Mouse (Mus musculus): Measurements from ENCODE around the gene Sestd1. TPM values are rescaled to one million over a fixed set of nuclear protein-coding genes. Genes with fewer than 3 reads are reported as not detected.

The Sestd1 gene
- polyA plus RNA-seq, 1 experiment from 2014 or later: 32.6 TPM

- 78% methylated on average over 2 of the region's 2 CpGs for WGBS
- no peak overlapping the region for H3K4me2 ChIP-seq
- no peaks in the 10 kb centered on the region for H3K36me3 ChIP-seq (replicated peaks)
- no peaks in the 10 kb centered on the region for H3K27me3 ChIP-seq
- 0 out of 2 replicates have a peak, but pooled peaks cover 2% of the 10 kb centered on the region for H3K4me1 ChIP-seq
- H3K9ac ChIP-seq: no peak overlapping the region
- H3K4me3 ChIP-seq (replicated peaks): no peak overlapping the region
- ATAC-seq (ENCODE audit: low FRiP score): no peak
- H3K9me3 ChIP-seq: no peaks in the 10 kb centered on the region
- H3K27ac ChIP-seq: no peak overlapping the region
Observed at GRCm38 (mm10) chr2:77177472-77177871, 102.9 kb downstream of the Sestd1 start.

DNA sequence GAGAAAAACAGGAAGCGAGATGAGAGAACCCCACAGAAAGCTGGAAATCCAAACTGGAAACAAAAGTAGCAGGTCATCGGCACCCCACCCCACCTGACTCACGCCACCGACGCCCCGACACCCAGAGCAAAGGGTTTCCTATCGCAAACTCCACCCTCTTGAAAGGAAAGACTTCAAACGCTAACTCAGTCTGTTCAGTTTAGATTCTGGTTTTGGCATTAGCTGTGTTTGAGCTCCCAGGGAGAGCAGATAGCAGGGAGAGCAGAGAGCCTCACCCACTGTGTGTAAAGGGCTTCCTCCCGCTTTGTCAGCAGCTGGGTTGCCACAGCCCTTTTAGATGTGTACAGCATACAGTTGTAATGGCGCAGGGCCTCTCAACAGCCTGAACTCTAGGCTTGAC lies 104.0 kb downstream of the Sestd1 start:
- no peak for ATAC-seq (ENCODE audit: low FRiP score)
- H3K9ac ChIP-seq: no peak overlapping the region
- no peak overlapping the region for H3K27ac ChIP-seq
- 77% methylated on average over 10 of the region's 10 CpGs for whole genome bisulfite sequencing
- peaks cover 13% of the 10 kb centered on the region for H3K4me1 ChIP-seq
- H3K36me3 ChIP-seq (replicated peaks): no peaks in the 10 kb centered on the region
- no peak overlapping the region for H3K4me2 ChIP-seq
- H3K27me3 ChIP-seq: no peaks in the 10 kb centered on the region
- no peak overlapping the region for H3K4me3 ChIP-seq (replicated peaks)
- H3K9me3 ChIP-seq: no peaks in the 10 kb centered on the region

- 73% methylated on average over 7 of the region's 7 CpGs for WGBS
- peaks cover 22% of the 10 kb centered on the region for H3K4me1 ChIP-seq
- H3K9ac ChIP-seq: no peak overlapping the region
- no peaks in the 10 kb centered on the region for H3K36me3 ChIP-seq (replicated peaks)
- no peak overlapping the region for H3K4me2 ChIP-seq
- H3K4me3 ChIP-seq (replicated peaks): no peak overlapping the region
- no peaks in the 10 kb centered on the region for H3K9me3 ChIP-seq
- no peaks in the 10 kb centered on the region; the same call in 1 of the 2 replicates for H3K27me3 ChIP-seq
- ATAC-seq (ENCODE audit: low FRiP score): no peak
- H3K27ac ChIP-seq: no peak overlapping the region
Observed at GRCm38 (mm10) chr2:77175411-77175810, 105.0 kb downstream of the Sestd1 start.

DNA sequence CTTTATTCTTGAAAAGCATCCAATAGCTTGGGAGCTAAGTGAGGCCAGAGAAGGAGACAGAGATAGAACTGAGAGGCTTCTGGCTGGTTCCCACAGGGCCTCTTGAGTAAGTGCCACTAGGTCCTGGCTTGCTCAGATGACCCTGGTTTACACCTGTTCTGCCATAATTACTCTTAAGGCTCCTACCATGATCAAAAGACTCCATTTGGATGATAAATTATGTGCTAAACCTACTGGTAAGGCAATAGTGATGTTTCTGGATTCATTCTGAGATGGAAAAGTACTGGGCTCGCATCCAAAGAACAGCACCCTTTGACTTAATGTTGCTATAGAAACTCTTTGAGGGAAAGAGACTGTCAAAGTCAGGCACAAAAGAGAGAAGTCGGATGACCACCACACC lies 106.1 kb downstream of the Sestd1 start:
- no peaks in the 10 kb centered on the region for H3K36me3 ChIP-seq (replicated peaks)
- no peak overlapping the region for H3K4me3 ChIP-seq (replicated peaks)
- H3K27ac ChIP-seq: no peak overlapping the region
- H3K9ac ChIP-seq: no peak overlapping the region
- H3K4me1 ChIP-seq: peaks cover 29% of the 10 kb centered on the region
- WGBS: 70% methylated on average over 2 of the region's 2 CpGs
- no peak overlapping the region for H3K4me2 ChIP-seq
- ATAC-seq (ENCODE audit: low FRiP score): no peak
- no peaks in the 10 kb centered on the region for H3K9me3 ChIP-seq
- no peaks in the 10 kb centered on the region; the same call in 1 of the 2 replicates for H3K27me3 ChIP-seq

GRCm38 (mm10) chr2:77173821-77174220 lies 106.6 kb downstream of the Sestd1 start:
- H3K4me3 ChIP-seq (replicated peaks): no peak overlapping the region
- H3K9me3 ChIP-seq: no peaks in the 10 kb centered on the region
- H3K27ac ChIP-seq: no peak overlapping the region
- ATAC-seq (ENCODE audit: low FRiP score): no peak
- H3K9ac ChIP-seq: no peak overlapping the region
- WGBS: 89% methylated on average over 6 of the region's 6 CpGs
- H3K27me3 ChIP-seq: peaks cover 1% of the 10 kb centered on the region; the same call in 1 of the 2 replicates
- no peaks in the 10 kb centered on the region for H3K36me3 ChIP-seq (replicated peaks)
- H3K4me2 ChIP-seq: no peak overlapping the region
- peaks cover 29% of the 10 kb centered on the region for H3K4me1 ChIP-seq

DNA sequence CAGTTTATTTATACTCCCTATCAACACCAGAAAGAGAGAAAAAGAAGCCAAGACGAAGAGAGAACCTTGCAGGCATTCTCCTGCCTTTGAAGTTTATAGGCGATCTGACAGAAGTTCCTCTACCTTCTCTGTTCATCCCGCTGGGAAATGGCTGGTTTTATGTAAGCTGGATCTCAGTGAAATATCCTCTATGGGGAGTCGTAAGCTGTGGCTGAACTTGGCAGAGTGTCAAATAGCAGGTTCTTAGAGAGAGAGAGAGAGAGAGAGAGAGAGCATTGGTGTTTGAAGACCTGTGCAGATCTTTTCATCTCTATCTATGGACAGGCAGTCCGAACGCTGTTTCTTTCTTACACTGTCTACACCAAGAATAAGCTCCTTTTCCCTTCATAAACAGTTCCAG lies 107.0 kb downstream of the Sestd1 start:
- 65% methylated on average over 6 of the region's 6 CpGs for WGBS
- Histone ChIP-seq H3K36me3 (replicated peaks) (no peaks in the 10 kb centered on the region), H3K27ac (no peak overlapping the region), H3K4me3 (replicated peaks) (no peak overlapping the region), H3K9ac (no peak overlapping the region), H3K9me3 (no peaks in the 10 kb centered on the region), H3K27me3 (peaks cover 5% of the 10 kb centered on the region; the same call in 1 of the 2 replicates), H3K4me1 (peaks cover 29% of the 10 kb centered on the region), H3K4me2 (no peak overlapping the region)
- ATAC-seq (ENCODE audit: low FRiP score): no peak

GRCm38 (mm10) chr2:77172241-77172671 lies 108.1 kb downstream of the Sestd1 start:
- Histone ChIP-seq H3K27ac (0 out of 2 replicates have a peak overlapping the region, but pooled peaks have one; percentile 36), H3K4me3 (replicated peaks) (peak overlapping the region; percentile 17; the same call in 1 of the 2 replicates)
- ATAC-seq (ENCODE audit: low FRiP score): peak; percentile 8; the same call in 1 of the 2 replicates

GRCm38 (mm10) chr2:77171444-77172240 lies 108.8 kb downstream of the Sestd1 start:
- Histone ChIP-seq H3K36me3 (replicated peaks) (no peaks in the 10 kb centered on the region), H3K9me3 (no peaks in the 10 kb centered on the region), H3K4me3 (replicated peaks) (peak overlapping the region; percentile 17), H3K27ac (peak overlapping the region; percentile 36; the same call in 1 of the 2 replicates), H3K4me2 (peak overlapping the region; percentile 48), H3K27me3 (peaks cover 5% of the 10 kb centered on the region; the same call in 1 of the 2 replicates), H3K9ac (0 out of 2 replicates have a peak overlapping the region, but pooled peaks have one; percentile 8), H3K4me1 (peaks cover 27% of the 10 kb centered on the region)
- peak; percentile 66 for ATAC-seq (ENCODE audit: low FRiP score)
- WGBS: 34% methylated on average over 23 of the region's 23 CpGs

More at GRCm38 (mm10) chr2:77172241-77172671, 108.1 kb downstream of the Sestd1 start:
- Histone ChIP-seq H3K4me2 (peak overlapping the region; percentile 48), H3K4me1 (peaks cover 27% of the 10 kb centered on the region), H3K27me3 (peaks cover 5% of the 10 kb centered on the region; the same call in 1 of the 2 replicates), H3K9ac (no peak overlapping the region), H3K9me3 (no peaks in the 10 kb centered on the region), H3K36me3 (replicated peaks) (no peaks in the 10 kb centered on the region)
- WGBS: 10% methylated on average over 10 of the region's 10 CpGs

- Histone ChIP-seq H3K27ac (no peak within 1 kb of the TSS), H3K4me3 (replicated peaks) (peak within 1 kb of the TSS; percentile 39), H3K36me3 (replicated peaks) (no peaks in the 10 kb centered on the region), H3K27me3 (peaks cover 5% of the 10 kb centered on the region; the same call in 1 of the 2 replicates), H3K4me1 (peaks cover 27% of the 10 kb centered on the region), H3K4me2 (peak within 1 kb of the TSS; percentile 78), H3K9me3 (no peaks in the 10 kb centered on the region), H3K9ac (peak within 1 kb of the TSS; percentile 45)
- ATAC-seq (ENCODE audit: low FRiP score): no peak
- 11% methylated on average over 5 of the region's 6 CpGs for WGBS
Observed at GRCm38 (mm10) chr2:77170633-77171105, 109.7 kb downstream of the Sestd1 start, which contains the start of gene Ccdc141. Ccdc141 (minus strand) TSS chr2:77170636.

- 4% methylated on average over 21 of the region's 21 CpGs for WGBS
- peak; percentile 69; the same call in 1 of the 2 replicates for ATAC-seq (ENCODE audit: low FRiP score)
- Histone ChIP-seq H3K27ac (no peak overlapping the region), H3K9me3 (no peaks in the 10 kb centered on the region), H3K4me1 (peaks cover 27% of the 10 kb centered on the region), H3K36me3 (replicated peaks) (no peaks in the 10 kb centered on the region), H3K4me2 (peak overlapping the region; percentile 78), H3K27me3 (peaks cover 5% of the 10 kb centered on the region; the same call in 1 of the 2 replicates), H3K9ac (peak overlapping the region; percentile 45), H3K4me3 (replicated peaks) (peak overlapping the region; percentile 39)
Observed at GRCm38 (mm10) chr2:77169916-77170632, 110.3 kb downstream of the Sestd1 start.

- Histone ChIP-seq H3K4me3 (replicated peaks) (no peak overlapping the region), H3K4me2 (no peak overlapping the region), H3K27ac (no peak overlapping the region), H3K27me3 (peaks cover 5% of the 10 kb centered on the region; the same call in 1 of the 2 replicates), H3K36me3 (replicated peaks) (no peaks in the 10 kb centered on the region), H3K9me3 (no peaks in the 10 kb centered on the region), H3K9ac (no peak overlapping the region), H3K4me1 (peaks cover 27% of the 10 kb centered on the region)
- no peak for ATAC-seq (ENCODE audit: low FRiP score)
- 63% methylated on average over 4 of the region's 4 CpGs for WGBS
Observed at GRCm38 (mm10) chr2:77169218-77169617, 111.2 kb downstream of the Sestd1 start.

- Histone ChIP-seq H3K9ac (no peak overlapping the region), H3K36me3 (replicated peaks) (no peaks in the 10 kb centered on the region), H3K4me1 (peaks cover 27% of the 10 kb centered on the region), H3K27ac (no peak overlapping the region), H3K27me3 (peaks cover 5% of the 10 kb centered on the region; the same call in 1 of the 2 replicates), H3K4me2 (no peak overlapping the region), H3K9me3 (no peaks in the 10 kb centered on the region), H3K4me3 (replicated peaks) (no peak overlapping the region)
- 92% methylated on average over 7 of the region's 7 CpGs for WGBS
- ATAC-seq (ENCODE audit: low FRiP score): no peak
Observed at GRCm38 (mm10) chr2:77168781-77169180, 111.6 kb downstream of the Sestd1 start.

Data from forebrain, embryonic 12.5 days (tissue).